Mouse (Mus musculus) C2C12 (cell line): ENCODE results near the gene Mea1. TPM values are rescaled to one million over a fixed set of nuclear protein-coding genes. Genes with fewer than 3 reads are reported as not detected.

ENCODE experiments used
- H3K27me3 ChIP-seq: one replicate; pipeline ENCODE4 v1.6.1; 2011; ENCODE audit not compliant: control insufficient read depth, insufficient read depth, insufficient read length
- H3K36me3 ChIP-seq: one replicate; pipeline ENCODE4 v1.6.1; 2011; ENCODE audit not compliant: control insufficient read depth, insufficient read depth
- H3K4me3 ChIP-seq: one replicate; pipeline ENCODE4 v1.5.1; 2011; ENCODE audit warnings: mild to moderate bottlenecking, control low read depth; ENCODE audit not compliant: poor library complexity, insufficient read depth, severe bottlenecking
- H3K79me2 ChIP-seq: one replicate; pipeline ENCODE4 v1.6.1; 2011; ENCODE audit not compliant: control insufficient read depth, insufficient read depth
- H3K79me3 ChIP-seq: one replicate; pipeline ENCODE4 v1.6.1; 2011; ENCODE audit warnings: low read depth, control low read depth
- H3ac ChIP-seq: one replicate; pipeline ENCODE3; 2011; ENCODE audit warnings: low read depth; ENCODE audit not compliant: control insufficient read depth, insufficient read length
- CEBPB ChIP-seq: IDR thresholded peaks from one replicate; pipeline ENCODE4 v1.6.1; 2011; ENCODE audit warnings: low read depth, mild to moderate bottlenecking, control low read depth, moderate library complexity
- CTCF ChIP-seq: IDR thresholded peaks from one replicate; pipeline ENCODE4 v1.5.1; 2011; ENCODE audit not compliant: control insufficient read depth, insufficient read depth, insufficient read length
- FOSL1 ChIP-seq: IDR thresholded peaks from one replicate; pipeline ENCODE4 v1.8.0; 2011; ENCODE audit warnings: mild to moderate bottlenecking, low read length; ENCODE audit not compliant: poor library complexity, insufficient read depth, severe bottlenecking
- MAX ChIP-seq: IDR thresholded peaks from one replicate; pipeline ENCODE4 v1.6.1; 2011; ENCODE audit warnings: mild to moderate bottlenecking, control low read depth
- MYOD1 ChIP-seq: IDR thresholded peaks from one replicate; pipeline ENCODE4 v1.6.1; 2011; ENCODE audit warnings: low read depth; ENCODE audit not compliant: control insufficient read depth, insufficient read length
- MYOG ChIP-seq: IDR thresholded peaks from one replicate; pipeline ENCODE4 v1.6.1; 2011; ENCODE audit not compliant: control insufficient read depth, insufficient read length; ENCODE audit errors: extremely low read depth
- USF1 ChIP-seq: IDR thresholded peaks from one replicate; pipeline ENCODE4 v1.6.1; 2011; ENCODE audit warnings: low read depth, mild to moderate bottlenecking, control low read depth, moderate library complexity
- long read RNA-seq, 2 experiments: library from polyadenylated mRNA; unstranded; transcript quantifications; one replicate each; pipeline ENCODE4 v2.0.0; 2019 to 2020
- polyA plus RNA-seq: library from polyadenylated mRNA; unstranded; fragments of >200 nt; fragmentation: generic; extraction: Trizol; gene quantifications from one replicate; pipeline ENCODE4 v1.2.1, GENCODE M21; 2012; ENCODE audit warnings: missing spikeins

The Mea1 gene
- polyA plus RNA-seq = 141 TPM
- long read RNA-seq, experiment 1, transcript Mea1-205 (3 exons, 757 nt) = minor isoform, 23 of 140 reads
- long read RNA-seq, experiment 1, transcript Mea1-206 (4 exons, 945 nt) = major isoform, 88 of 140 reads
- long read RNA-seq, experiment 1, transcript Mea1-201 (4 exons, 859 nt) = minor isoform, 18 of 140 reads
- long read RNA-seq, experiment 1, partial matches to known transcripts = 4 of 140 reads
- long read RNA-seq, experiment 1, other reads (novel, unspliced or antisense) = 6 of 140 reads
- long read RNA-seq, experiment 2, transcript Mea1-206 (4 exons, 945 nt) = major isoform, 20 of 24 reads
- long read RNA-seq, experiment 2, partial matches to known transcripts = 0 of 24 reads
- long read RNA-seq, experiment 2, other reads (novel, unspliced or antisense) = 0 of 24 reads

- H3ac ChIP-seq = no peak within 1 kb of the TSS
- H3K4me3 ChIP-seq = peak within 1 kb of the TSS; percentile 91
- peaks cover 37% of the 10 kb centered on the region for H3K36me3 ChIP-seq
- peaks cover 23% of the 10 kb centered on the region for H3K79me3 ChIP-seq
- TF ChIP-seq MYOG = no peak
- no peak for TF ChIP-seq FOSL1
- TF ChIP-seq CTCF = no peak
- TF ChIP-seq CEBPB = no peak
- TF ChIP-seq MYOD1 = no peak
- TF ChIP-seq MAX = no peak
- TF ChIP-seq USF1 = no peak
- H3K27me3 ChIP-seq = no peaks in the 10 kb centered on the region
- H3K79me2 ChIP-seq = peaks cover 52% of the 10 kb centered on the region
Measured at GRCm38 (mm10) chr17:46678416-46678815, at the start of gene Mea1. Gene Mea1, plus strand, starts transcription at chr17:46678793.

GRCm38 (mm10) chr17:46629685-46630441 lies 48.7 kb upstream of the Mea1 start:
- Histone ChIP-seq H3K36me3 (no peaks in the 10 kb centered on the region), H3K4me3 (no peak overlapping the region), H3K27me3 (no peaks in the 10 kb centered on the region), H3K79me3 (no peaks in the 10 kb centered on the region), H3ac (no peak overlapping the region), H3K79me2 (no peaks in the 10 kb centered on the region)
- peak; percentile 23 for TF ChIP-seq MYOD1
- no peak for TF ChIP-seq USF1

- H3K27me3 ChIP-seq = no peaks in the 10 kb centered on the region
- no peaks in the 10 kb centered on the region for H3K79me2 ChIP-seq
- H3K36me3 ChIP-seq = no peaks in the 10 kb centered on the region
- no peak for TF ChIP-seq FOSL1
- no peak for TF ChIP-seq MYOG
- no peak for TF ChIP-seq MAX
- no peak for TF ChIP-seq USF1
- TF ChIP-seq CEBPB = no peak
- TF ChIP-seq CTCF = no peak
- no peak for TF ChIP-seq MYOD1
- H3K79me3 ChIP-seq = no peaks in the 10 kb centered on the region
- H3K4me3 ChIP-seq = no peak overlapping the region
- H3ac ChIP-seq = no peak overlapping the region
Measured at GRCm38 (mm10) chr17:46636831-46637523, 41.6 kb upstream of the Mea1 start.

- Histone ChIP-seq H3K27me3 (no peaks in the 10 kb centered on the region), H3K36me3 (no peaks in the 10 kb centered on the region), H3K4me3 (no peak overlapping the region), H3K79me3 (no peaks in the 10 kb centered on the region), H3ac (no peak overlapping the region), H3K79me2 (no peaks in the 10 kb centered on the region)
- TF ChIP-seq MYOD1 = no peak
- TF ChIP-seq CTCF = no peak
- no peak for TF ChIP-seq CEBPB
- TF ChIP-seq FOSL1 = no peak
- TF ChIP-seq MAX = no peak
- no peak for TF ChIP-seq USF1
- no peak for TF ChIP-seq MYOG
Measured at GRCm38 (mm10) chr17:46639929-46640328, 38.7 kb upstream of the Mea1 start.

- Histone ChIP-seq H3ac (no peak overlapping the region), H3K36me3 (no peaks in the 10 kb centered on the region), H3K4me3 (no peak overlapping the region), H3K79me2 (peaks cover 10% of the 10 kb centered on the region), H3K27me3 (no peaks in the 10 kb centered on the region), H3K79me3 (peaks cover 5% of the 10 kb centered on the region)
- TF ChIP-seq CEBPB (no peak), CTCF (no peak)
Measured at GRCm38 (mm10) chr17:46642060-46642459, 36.5 kb upstream of the Mea1 start.
